In the genomic region with DNA sequence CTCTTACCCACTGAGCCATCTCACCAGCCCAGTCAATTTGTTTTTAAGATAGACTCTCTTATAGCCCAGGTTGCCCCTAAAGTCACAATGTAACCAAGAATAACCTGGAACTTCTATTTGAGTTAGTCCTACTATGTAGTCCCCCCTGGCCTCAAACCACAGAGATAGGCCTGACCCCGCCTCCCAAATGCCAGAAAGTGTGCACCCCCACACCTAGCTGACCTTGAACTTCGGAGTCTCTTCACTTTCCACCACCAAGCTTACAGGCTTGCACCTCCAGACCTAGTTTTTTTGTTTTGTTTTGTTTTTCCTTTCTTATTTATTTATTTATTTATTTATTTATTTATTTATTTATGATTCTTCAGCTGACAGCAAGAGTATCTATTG, we compare ENCODE assay signal across 9 mouse cellular contexts. TPM values are rescaled to one million over a fixed set of nuclear protein-coding genes. Genes with fewer than 3 reads are reported as not detected.
DNase-seq lines count a peak whose midpoint lies in the region; ATAC-seq and TF ChIP-seq lines count a peak whose summit lies in the region.
"Had no signal": no experiment of that assay in that cellular context is flagged by ENCODE, and none has a peak within 500 bp of the region (broad histone marks: within the 10 kb centered on the region; RNA-seq: fewer than 3 reads in every experiment).

No protein-coding gene starts in this region.

- H3K9me3 ChIP-seq in kidney, postnatal 0 days (replicated peaks; ENCODE audit: low read length), result no peaks in the 10 kb centered on the region
- H3K9me3 ChIP-seq in forebrain, embryonic 10.5 days, result no peaks in the 10 kb centered on the region
- H3K9me3 ChIP-seq in limb, embryonic 12.5 days, result no peaks in the 10 kb centered on the region
- no peaks in the 10 kb centered on the region for H3K9me3 ChIP-seq in neural tube, embryonic 15.5 days (replicated peaks)

- DNase-seq in kidney, postnatal 0 days (ENCODE audit: low spot score), result no peak
- DNase-seq in kidney, adult 8-10 months, result no peak
- no peak for DNase-seq in forebrain, embryonic 10.5 days (ENCODE audit: extremely low spot score, low spot score)
- DNase-seq in thymus, postnatal 14 days, result no peak
- DNase-seq in left cerebral cortex, adult 8-10 months (ENCODE audit: low spot score in 2 of 2), result no peak
- DNase-seq in kidney, adult 18-20 months, result no peak

- H3K36me3 ChIP-seq in kidney, postnatal 0 days (ENCODE audit: insufficient read depth, low read length), result no peaks in the 10 kb centered on the region
- H3K36me3 ChIP-seq in forebrain, embryonic 10.5 days (replicated peaks), result no peaks in the 10 kb centered on the region
- no peaks in the 10 kb centered on the region for H3K36me3 ChIP-seq in limb, embryonic 12.5 days
- no peaks in the 10 kb centered on the region for H3K36me3 ChIP-seq in neural tube, embryonic 15.5 days

- no peaks in the 10 kb centered on the region for H3K27me3 ChIP-seq in kidney, postnatal 0 days (ENCODE audit: insufficient read depth, low read length)
- H3K27me3 ChIP-seq in forebrain, embryonic 10.5 days (ENCODE audit: poor library complexity, severe bottlenecking), result 0 out of 2 replicates have a peak, but pooled peaks cover 3% of the 10 kb centered on the region
- no peaks in the 10 kb centered on the region for H3K27me3 ChIP-seq in limb, embryonic 12.5 days
- no peaks in the 10 kb centered on the region for H3K27me3 ChIP-seq in neural tube, embryonic 15.5 days (replicated peaks)
- H3K27me3 ChIP-seq: Patski had no signal

- no peak for TF ChIP-seq CTCF in kidney, postnatal 0 days (IDR thresholded peaks at IDR 0.05; ENCODE audit: low read depth)

- peak overlapping the region; percentile 78 for H3K27ac ChIP-seq in kidney, postnatal 0 days
- no peak overlapping the region for H3K27ac ChIP-seq in forebrain, embryonic 10.5 days
- peak overlapping the region; percentile 83 for H3K27ac ChIP-seq in limb, embryonic 12.5 days
- no peak overlapping the region for H3K27ac ChIP-seq in neural tube, embryonic 15.5 days (replicated peaks)

- WGBS in kidney, postnatal 0 days, result 77% methylated on average over 2 of the region's 2 CpGs
- WGBS in forebrain, embryonic 10.5 days, result 69% methylated on average over 2 of the region's 2 CpGs
- WGBS in limb, embryonic 12.5 days, result 77% methylated on average over 2 of the region's 2 CpGs
- WGBS in neural tube, embryonic 15.5 days, result 73% methylated on average over 2 of the region's 2 CpGs

- ATAC-seq in kidney, postnatal 0 days (replicated peaks; ENCODE audit: low FRiP score, low read depth), result no peak
- no peak for ATAC-seq in limb, embryonic 12.5 days (ENCODE audit: insufficient number of reproducible peaks, insufficient read depth, low FRiP score, low TSS enrichment, low read depth)
- no peak for ATAC-seq in neural tube, embryonic 15.5 days (ENCODE audit: low FRiP score)
- ATAC-seq: Patski had no signal

- no peaks in the 10 kb centered on the region for H3K4me1 ChIP-seq in kidney, postnatal 0 days (replicated peaks; ENCODE audit: insufficient read depth, low read length)
- H3K4me1 ChIP-seq in forebrain, embryonic 10.5 days, result peaks cover 12% of the 10 kb centered on the region
- H3K4me1 ChIP-seq in limb, embryonic 12.5 days (replicated peaks), result no peaks in the 10 kb centered on the region
- peaks cover 8% of the 10 kb centered on the region for H3K4me1 ChIP-seq in neural tube, embryonic 15.5 days

- H3K9ac ChIP-seq in kidney, postnatal 0 days (ENCODE audit: low read depth, low read length), result peak overlapping the region; percentile 27; the same call in 1 of the 2 replicates
- peak overlapping the region; percentile 52 for H3K9ac ChIP-seq in limb, embryonic 12.5 days (replicated peaks)
- H3K9ac ChIP-seq in neural tube, embryonic 15.5 days (replicated peaks), result peak overlapping the region; percentile 36; the same call in 1 of the 2 replicates

- H3K4me2 ChIP-seq in kidney, postnatal 0 days (ENCODE audit: low read length), result peak overlapping the region; percentile 60
- peak overlapping the region; percentile 57 for H3K4me2 ChIP-seq in limb, embryonic 12.5 days
- H3K4me2 ChIP-seq in neural tube, embryonic 15.5 days, result peak overlapping the region; percentile 56

- H3K4me3 ChIP-seq in kidney, postnatal 0 days (replicated peaks; ENCODE audit: low read depth, low read length), result peak overlapping the region; percentile 17; the same call in 1 of the 2 replicates
- H3K4me3 ChIP-seq in forebrain, embryonic 10.5 days, result peak overlapping the region; percentile 49; the same call in 1 of the 2 replicates
- H3K4me3 ChIP-seq in limb, embryonic 12.5 days (replicated peaks), result peak overlapping the region; percentile 38
- H3K4me3 ChIP-seq in neural tube, embryonic 15.5 days (replicated peaks), result peak overlapping the region; percentile 31; the same call in 1 of the 2 replicates

RNA-seq across cellular contexts. Expression of gene Nsd1, which starts 27.8 kb away (rescaled TPM):
- polyA plus RNA-seq in kidney, postnatal 0 days (2015; fragmentation: Nextera tagmentation; extraction: Ambion mirVana), result 51.7 and 52.5 TPM in 2 replicates
- polyA plus RNA-seq in forebrain, embryonic 10.5 days (2016; fragmentation: Nextera tagmentation; extraction: Ambion mirVana), result 66.8 and 70.1 TPM in 2 replicates
- 81.3 and 91.8 TPM in 2 replicates for polyA plus RNA-seq in limb, embryonic 12.5 days (2016; fragmentation: Nextera tagmentation; extraction: Ambion mirVana)
- 51.4 and 52.1 TPM in 2 replicates for polyA plus RNA-seq in neural tube, embryonic 15.5 days (2015; fragmentation: Nextera tagmentation; extraction: Ambion mirVana)
- total RNA-seq in left cerebral cortex, adult 8-10 months (2022), result 100 to 1,000 TPM; 108 to 137 (median 123) TPM

RNA-seq across cellular contexts. Expression of gene Fgfr4, which starts 29.3 kb away (rescaled TPM):
- 14.6 and 15.8 TPM in 2 replicates for polyA plus RNA-seq in kidney, postnatal 0 days (2015; fragmentation: Nextera tagmentation; extraction: Ambion mirVana)
- polyA plus RNA-seq in forebrain, embryonic 10.5 days (2016; fragmentation: Nextera tagmentation; extraction: Ambion mirVana), result 0.16 and 0.30 TPM in 2 replicates
- 6.1 and 7.4 TPM in 2 replicates for polyA plus RNA-seq in limb, embryonic 12.5 days (2016; fragmentation: Nextera tagmentation; extraction: Ambion mirVana)
- polyA plus RNA-seq in neural tube, embryonic 15.5 days (2015; fragmentation: Nextera tagmentation; extraction: Ambion mirVana), result 1.7 and 2.2 TPM in 2 replicates
- total RNA-seq in left cerebral cortex, adult 8-10 months (2022), result under 1 TPM; 0.21 to 0.70 (median 0.58) TPM

RNA-seq across cellular contexts. Expression of gene Gm17617, which starts 48.4 kb away (rescaled TPM):
- not detected in 2 replicates for polyA plus RNA-seq in kidney, postnatal 0 days (2015; fragmentation: Nextera tagmentation; extraction: Ambion mirVana)
- polyA plus RNA-seq in forebrain, embryonic 10.5 days (2016; fragmentation: Nextera tagmentation; extraction: Ambion mirVana), result not detected in 2 replicates
- polyA plus RNA-seq in limb, embryonic 12.5 days (2016; fragmentation: Nextera tagmentation; extraction: Ambion mirVana), result not detected in 2 replicates
- polyA plus RNA-seq in neural tube, embryonic 15.5 days (2015; fragmentation: Nextera tagmentation; extraction: Ambion mirVana), result not detected in 2 replicates
- not detected for total RNA-seq in left cerebral cortex, adult 8-10 months (2022)
- polyA plus RNA-seq: Patski had no signal

Comparison
In these comparisons a context has a peak if more than half of its experiments do, and no peak if none do; other contexts are left out.
1. H3K27ac ChIP-seq: peak in kidney, postnatal 0 days (single experiment) and limb, embryonic 12.5 days (single experiment); none in forebrain, embryonic 10.5 days (single experiment) and neural tube, embryonic 15.5 days (single experiment).
2. Peak in every context shown above with its lines, with median percentiles within 50 percentile points of each other: H3K4me2 ChIP-seq, H3K4me3 ChIP-seq and H3K9ac ChIP-seq.